Mouse (Mus musculus): Measurements from ENCODE around the gene Vcp. TPM values are rescaled to one million over a fixed set of nuclear protein-coding genes. Genes with fewer than 3 reads are reported as not detected.

Gene Vcp
- polyA plus RNA-seq, 1 experiment, result 310 TPM

- Histone ChIP-seq H3K4me3 (ENCODE audit: insufficient read depth, low read length) (peak overlapping the region; percentile 91), H3K27ac (ENCODE audit: insufficient read depth, low read length) (peak overlapping the region; percentile 67), H3K4me1 (ENCODE audit: control insufficient read depth, insufficient read depth, low read length) (peaks cover 16% of the 10 kb centered on the region)
- TF ChIP-seq POLR2A (IDR thresholded peaks at IDR 0.05; ENCODE audit: low read depth, low read length), result no peak
- no peak for TF ChIP-seq CTCF (IDR thresholded peaks at IDR 0.05; ENCODE audit: borderline replicate concordance, insufficient read depth, low read length)
Measured at GRCm38 (mm10) chr4:43039609-43040008, 39.3 kb upstream of the Vcp start.

- peak overlapping the region; percentile 91 for H3K4me3 ChIP-seq (ENCODE audit: insufficient read depth, low read length)
Measured at GRCm38 (mm10) chr4:43038567-43039495, 38.5 kb upstream of the Vcp start.

GRCm38 (mm10) chr4:43037860-43038566 lies 37.7 kb upstream of the Vcp start:
- Histone ChIP-seq H3K27ac (ENCODE audit: insufficient read depth, low read length) (no peak overlapping the region), H3K4me3 (ENCODE audit: insufficient read depth, low read length) (peak overlapping the region; percentile 91), H3K4me1 (ENCODE audit: control insufficient read depth, insufficient read depth, low read length) (peaks cover 11% of the 10 kb centered on the region)
- TF ChIP-seq CTCF (IDR thresholded peaks at IDR 0.05; ENCODE audit: borderline replicate concordance, insufficient read depth, low read length), result no peak
- TF ChIP-seq POLR2A (IDR thresholded peaks at IDR 0.05; ENCODE audit: low read depth, low read length), result no peak

More at GRCm38 (mm10) chr4:43038567-43039495, 38.5 kb upstream of the Vcp start:
- H3K4me1 ChIP-seq (ENCODE audit: control insufficient read depth, insufficient read depth, low read length), result peaks cover 11% of the 10 kb centered on the region
- TF ChIP-seq CTCF (IDR thresholded peaks at IDR 0.05; ENCODE audit: borderline replicate concordance, insufficient read depth, low read length) (no peak), POLR2A (IDR thresholded peaks at IDR 0.05; ENCODE audit: low read depth, low read length) (peak; percentile 40; the same call in 1 of the 2 replicates)
- H3K27ac ChIP-seq (ENCODE audit: insufficient read depth, low read length), result peak overlapping the region; percentile 67

GRCm38 (mm10) chr4:43036356-43036755 lies 36.0 kb upstream of the Vcp start:
- Histone ChIP-seq H3K4me1 (ENCODE audit: control insufficient read depth, insufficient read depth, low read length) (peaks cover 11% of the 10 kb centered on the region), H3K4me3 (ENCODE audit: insufficient read depth, low read length) (no peak overlapping the region), H3K27ac (ENCODE audit: insufficient read depth, low read length) (no peak overlapping the region)
- no peak for TF ChIP-seq CTCF (IDR thresholded peaks at IDR 0.05; ENCODE audit: borderline replicate concordance, insufficient read depth, low read length)
- no peak for TF ChIP-seq POLR2A (IDR thresholded peaks at IDR 0.05; ENCODE audit: low read depth, low read length)

- TF ChIP-seq POLR2A (IDR thresholded peaks at IDR 0.05; ENCODE audit: low read depth, low read length), result no peak
- TF ChIP-seq CTCF (IDR thresholded peaks at IDR 0.05; ENCODE audit: borderline replicate concordance, insufficient read depth, low read length), result no peak
- no peak overlapping the region for H3K4me3 ChIP-seq (ENCODE audit: insufficient read depth, low read length)
- peaks cover 8% of the 10 kb centered on the region for H3K4me1 ChIP-seq (ENCODE audit: control insufficient read depth, insufficient read depth, low read length)
- no peak overlapping the region for H3K27ac ChIP-seq (ENCODE audit: insufficient read depth, low read length)
Measured at GRCm38 (mm10) chr4:43035851-43036250, 35.5 kb upstream of the Vcp start.

- H3K4me3 ChIP-seq (ENCODE audit: insufficient read depth, low read length), result no peak overlapping the region
Measured at GRCm38 (mm10) chr4:43033481-43033880, 33.2 kb upstream of the Vcp start.

GRCm38 (mm10) chr4:43032501-43032900 lies 32.2 kb upstream of the Vcp start:
- Histone ChIP-seq H3K4me3 (ENCODE audit: insufficient read depth, low read length) (no peak overlapping the region), H3K27ac (ENCODE audit: insufficient read depth, low read length) (no peak overlapping the region), H3K4me1 (ENCODE audit: control insufficient read depth, insufficient read depth, low read length) (peaks cover 3% of the 10 kb centered on the region; the same call in 1 of the 2 replicates)
- TF ChIP-seq CTCF (IDR thresholded peaks at IDR 0.05; ENCODE audit: borderline replicate concordance, insufficient read depth, low read length) (no peak), POLR2A (IDR thresholded peaks at IDR 0.05; ENCODE audit: low read depth, low read length) (no peak)

More at GRCm38 (mm10) chr4:43033481-43033880, 33.2 kb upstream of the Vcp start:
- Histone ChIP-seq H3K27ac (ENCODE audit: insufficient read depth, low read length) (no peak overlapping the region), H3K4me1 (ENCODE audit: control insufficient read depth, insufficient read depth, low read length) (peaks cover 7% of the 10 kb centered on the region)
- no peak for TF ChIP-seq POLR2A (IDR thresholded peaks at IDR 0.05; ENCODE audit: low read depth, low read length)
- no peak for TF ChIP-seq CTCF (IDR thresholded peaks at IDR 0.05; ENCODE audit: borderline replicate concordance, insufficient read depth, low read length)

- H3K4me1 ChIP-seq (ENCODE audit: control insufficient read depth, insufficient read depth, low read length), result peaks cover 3% of the 10 kb centered on the region; the same call in 1 of the 2 replicates
- peak; percentile 70 for TF ChIP-seq POLR2A (IDR thresholded peaks at IDR 0.05; ENCODE audit: low read depth, low read length)
- TF ChIP-seq CTCF (IDR thresholded peaks at IDR 0.05; ENCODE audit: borderline replicate concordance, insufficient read depth, low read length), result no peak
- H3K27ac ChIP-seq (ENCODE audit: insufficient read depth, low read length), result peak within 1 kb of the TSS; percentile 47
- peak within 1 kb of the TSS; percentile 84 for H3K4me3 ChIP-seq (ENCODE audit: insufficient read depth, low read length)
Measured at GRCm38 (mm10) chr4:43031237-43031995, 31.1 kb upstream of the Vcp start, which contains the start of gene Stoml2. Gene Stoml2 (minus strand): TSS chr4:43031710.

- peak overlapping the region; percentile 84 for H3K4me3 ChIP-seq (ENCODE audit: insufficient read depth, low read length)
- no peak for TF ChIP-seq POLR2A (IDR thresholded peaks at IDR 0.05; ENCODE audit: low read depth, low read length)
- peaks cover 3% of the 10 kb centered on the region; the same call in 1 of the 2 replicates for H3K4me1 ChIP-seq (ENCODE audit: control insufficient read depth, insufficient read depth, low read length)
- peak overlapping the region; percentile 47 for H3K27ac ChIP-seq (ENCODE audit: insufficient read depth, low read length)
Measured at GRCm38 (mm10) chr4:43030780-43031230, 30.5 kb upstream of the Vcp start.
